Mouse (Mus musculus) myocyte (in vitro differentiated cells): Measurements from ENCODE around the gene Synj2.

Source experiments
- CEBPB ChIP-seq: IDR thresholded peaks from 2 replicates; pipeline ENCODE4 v1.6.1; 2011; ENCODE audit warnings: mild to moderate bottlenecking, moderate library complexity; ENCODE audit not compliant: poor library complexity, insufficient read depth, severe bottlenecking
- E2F4 ChIP-seq: IDR thresholded peaks from one replicate; pipeline ENCODE4 v1.6.1; 2011; ENCODE audit warnings: mild to moderate bottlenecking, control low read depth, moderate library complexity; ENCODE audit not compliant: insufficient read depth
- MAX ChIP-seq: IDR thresholded peaks from one replicate; pipeline ENCODE4 v1.6.1; 2011; ENCODE audit warnings: low read depth, mild to moderate bottlenecking, control low read depth
- MYOD1 ChIP-seq, 3 experiments: IDR thresholded peaks; one replicate each; pipeline ENCODE4 v1.6.1; 2011; ENCODE audit warnings: control low read depth in 2 of 3, low read depth in 2 of 3, mild to moderate bottlenecking in 2 of 3, moderate library complexity in 1 of 3; ENCODE audit not compliant: insufficient read length in 2 of 3, control insufficient read depth in 1 of 3
- MYOG ChIP-seq, 3 experiments: IDR thresholded peaks; one replicate each; pipeline ENCODE4 v1.6.1; 2011; ENCODE audit warnings: control low read depth in 2 of 3, low read depth in 2 of 3, mild to moderate bottlenecking in 2 of 3; ENCODE audit not compliant: insufficient read length in 2 of 3, control insufficient read depth in 1 of 3, insufficient read depth in 1 of 3
- POLR2A ChIP-seq: IDR thresholded peaks from one replicate; pipeline ENCODE4 v1.6.1; 2011; ENCODE audit warnings: low read depth, mild to moderate bottlenecking, control low read depth, moderate library complexity; ENCODE audit not compliant: insufficient read length
- POLR2AphosphoS2 ChIP-seq: IDR thresholded peaks from one replicate; pipeline ENCODE4 v1.6.1; 2011; ENCODE audit warnings: low read depth, control low read depth; ENCODE audit not compliant: insufficient read length
- REST ChIP-seq: IDR thresholded peaks from one replicate; pipeline ENCODE4 v1.6.1; 2011; ENCODE audit warnings: mild to moderate bottlenecking, control low read depth, moderate library complexity; ENCODE audit not compliant: insufficient read depth, insufficient read length
- SRF ChIP-seq: IDR thresholded peaks from one replicate; pipeline ENCODE4 v1.6.1; 2011; ENCODE audit warnings: low read depth; ENCODE audit not compliant: control insufficient read depth, insufficient read length
- TCF12 ChIP-seq: IDR thresholded peaks from one replicate; pipeline ENCODE4 v1.6.1; 2011; ENCODE audit warnings: mild to moderate bottlenecking, control low read depth; ENCODE audit not compliant: poor library complexity, insufficient read depth, severe bottlenecking
- TCF3 ChIP-seq: IDR thresholded peaks from one replicate; pipeline ENCODE4 v1.6.1; 2011; ENCODE audit warnings: low read depth, control low read depth; ENCODE audit not compliant: insufficient read length
- USF1 ChIP-seq: IDR thresholded peaks from one replicate; pipeline ENCODE4 v1.6.1; 2011; ENCODE audit warnings: low read depth, mild to moderate bottlenecking, control low read depth, moderate library complexity

GRCm38 (mm10) chr17:5909681-5910080, 31.4 kb upstream of the Synj2 start:
- TF ChIP-seq POLR2A (no peak), USF1 (no peak), MYOD1 (IDR thresholded peaks at IDR 0.05; ENCODE audit: control insufficient read depth in 1 of 3, insufficient read length in 2 of 3, low read depth in 2 of 3) (no peak), TCF12 (no peak), CEBPB (no peak), MAX (no peak), MYOG (IDR thresholded peaks at IDR 0.05; ENCODE audit: control insufficient read depth in 1 of 3, insufficient read depth in 1 of 3, insufficient read length in 2 of 3, low read depth in 2 of 3) (no peak), REST (no peak), E2F4 (no peak), SRF (no peak), POLR2AphosphoS2 (no peak), TCF3 (no peak)
